Mouse (Mus musculus): ENCODE measurements around the gene Zfp239. TPM values are rescaled to one million over a fixed set of nuclear protein-coding genes. Genes with fewer than 3 reads are reported as not detected.
"Not testable (repeated sequence)": the region's sequence is repeated elsewhere in the genome, so short reads cannot be mapped to it uniquely, and the experiment has no call there.

Gene Zfp239
- polyA plus RNA-seq, 1 experiment from 2014 or later, result 9.0 TPM

DNA sequence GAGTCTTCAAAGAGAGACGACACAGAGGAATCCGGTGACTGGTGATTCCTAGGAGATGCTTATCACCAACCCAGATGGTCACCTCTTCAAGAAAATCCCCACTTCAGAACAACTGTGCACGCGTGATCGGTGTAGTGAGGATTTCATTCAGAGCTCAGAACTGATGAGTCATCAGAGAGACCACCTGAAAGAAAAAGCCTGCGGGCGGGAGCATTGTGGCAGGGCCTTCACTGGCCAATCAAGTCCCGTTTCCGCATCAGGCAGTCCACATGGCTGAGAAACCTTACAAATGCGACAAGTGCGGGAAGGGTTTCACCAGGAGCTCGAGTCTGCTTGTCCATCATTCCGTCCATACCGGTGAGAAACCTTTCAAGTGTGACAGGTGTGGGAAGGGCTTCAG is 9.1 kb downstream of the Zfp239 start:
- DNase-seq (ENCODE audit: low spot score) (no peak), ATAC-seq (replicated peaks; ENCODE audit: low FRiP score, low read depth) (no peak)
- WGBS, result 80% methylated on average over 14 of the region's 14 CpGs
- Histone ChIP-seq H3K4me2 (ENCODE audit: low read length) (no peak overlapping the region), H3K9me3 (replicated peaks; ENCODE audit: low read length) (no peaks in the 10 kb centered on the region), H3K27ac (no peak overlapping the region), H3K27me3 (ENCODE audit: insufficient read depth, low read length) (no peaks in the 10 kb centered on the region), H3K9ac (ENCODE audit: low read depth, low read length) (no peak overlapping the region), H3K36me3 (ENCODE audit: insufficient read depth, low read length) (no peaks in the 10 kb centered on the region), H3K4me3 (replicated peaks; ENCODE audit: low read depth, low read length) (no peak overlapping the region), H3K4me1 (replicated peaks; ENCODE audit: insufficient read depth, low read length) (no peaks in the 10 kb centered on the region)
- TF ChIP-seq CTCF (IDR thresholded peaks at IDR 0.05; ENCODE audit: low read depth), result no peak

DNA sequence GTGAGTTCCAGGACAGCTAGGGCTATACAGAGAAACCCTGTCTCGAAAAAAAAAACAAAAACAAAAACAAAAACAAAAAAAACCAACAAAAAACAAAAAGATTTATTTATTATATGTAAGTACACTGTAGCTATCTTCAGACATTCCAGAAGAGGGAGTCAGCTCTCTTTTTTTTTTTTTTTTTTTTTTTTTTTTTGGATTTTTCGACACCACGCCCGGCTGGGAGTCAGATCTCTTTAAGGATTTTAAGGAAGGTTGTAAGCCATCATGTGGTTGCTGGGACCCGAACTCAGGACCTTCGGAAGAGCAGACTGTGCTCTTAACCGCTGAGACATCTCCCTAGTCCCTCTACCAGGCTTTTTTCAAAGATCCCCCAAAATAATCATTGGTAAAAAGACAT is 11.6 kb downstream of the Zfp239 start:
- H3K36me3 ChIP-seq (ENCODE audit: insufficient read depth, low read length); H3K27ac ChIP-seq; H3K9ac ChIP-seq (ENCODE audit: low read depth, low read length); ATAC-seq (replicated peaks; ENCODE audit: low FRiP score, low read depth); H3K9me3 ChIP-seq (replicated peaks; ENCODE audit: low read length); H3K4me2 ChIP-seq (ENCODE audit: low read length); H3K4me1 ChIP-seq (replicated peaks; ENCODE audit: insufficient read depth, low read length); DNase-seq (ENCODE audit: low spot score); H3K27me3 ChIP-seq (ENCODE audit: insufficient read depth, low read length); H3K4me3 ChIP-seq (replicated peaks; ENCODE audit: low read depth, low read length): not testable (repeated sequence)
- 86% methylated on average over 7 of the region's 7 CpGs for WGBS

DNA sequence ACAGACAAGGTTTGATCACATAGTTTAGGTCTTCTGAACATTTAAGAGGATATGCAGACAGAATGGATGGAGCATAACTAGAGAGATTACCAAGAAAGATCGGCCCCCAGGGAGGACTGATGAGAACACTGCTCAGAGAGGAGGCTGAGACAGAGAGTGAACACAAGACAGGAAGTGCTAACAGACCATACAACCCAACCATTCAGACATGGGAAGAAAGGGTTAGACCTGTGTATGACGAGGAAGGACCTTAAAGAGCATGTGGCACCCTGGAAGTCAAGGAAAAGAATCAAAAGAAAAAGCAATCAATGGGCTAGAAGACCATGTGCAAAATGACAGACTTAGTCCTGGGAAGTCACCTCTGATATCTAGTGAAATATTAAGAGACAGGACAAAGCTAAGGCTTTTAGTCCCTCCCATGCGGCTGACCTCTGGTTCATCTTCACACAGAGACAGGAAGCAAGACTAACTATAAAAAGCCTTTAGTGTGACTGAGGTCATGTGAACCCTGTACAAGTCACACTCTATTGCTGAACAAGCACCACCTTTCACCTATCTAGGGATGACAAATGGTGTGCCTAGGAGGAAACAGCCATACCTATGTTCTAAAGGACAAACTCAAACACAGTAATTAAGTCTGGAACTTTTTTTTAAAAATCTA is 12.9 kb downstream of the Zfp239 start:
- no peak for ATAC-seq (replicated peaks; ENCODE audit: low FRiP score, low read depth)
- Histone ChIP-seq H3K4me2 (ENCODE audit: low read length) (no peak overlapping the region), H3K4me1 (replicated peaks; ENCODE audit: insufficient read depth, low read length) (no peaks in the 10 kb centered on the region), H3K27me3 (ENCODE audit: insufficient read depth, low read length) (no peaks in the 10 kb centered on the region), H3K9me3 (replicated peaks; ENCODE audit: low read length) (no peaks in the 10 kb centered on the region), H3K27ac (0 out of 2 replicates have a peak overlapping the region, but pooled peaks have one; percentile 1), H3K36me3 (ENCODE audit: insufficient read depth, low read length) (no peaks in the 10 kb centered on the region), H3K4me3 (replicated peaks; ENCODE audit: low read depth, low read length) (no peak overlapping the region), H3K9ac (ENCODE audit: low read depth, low read length) (no peak overlapping the region)
- no peak for TF ChIP-seq CTCF (IDR thresholded peaks at IDR 0.05; ENCODE audit: low read depth)
- WGBS, result 63% methylated on average over 3 of the region's 3 CpGs
- peak; percentile 19 for DNase-seq (ENCODE audit: low spot score)

DNA sequence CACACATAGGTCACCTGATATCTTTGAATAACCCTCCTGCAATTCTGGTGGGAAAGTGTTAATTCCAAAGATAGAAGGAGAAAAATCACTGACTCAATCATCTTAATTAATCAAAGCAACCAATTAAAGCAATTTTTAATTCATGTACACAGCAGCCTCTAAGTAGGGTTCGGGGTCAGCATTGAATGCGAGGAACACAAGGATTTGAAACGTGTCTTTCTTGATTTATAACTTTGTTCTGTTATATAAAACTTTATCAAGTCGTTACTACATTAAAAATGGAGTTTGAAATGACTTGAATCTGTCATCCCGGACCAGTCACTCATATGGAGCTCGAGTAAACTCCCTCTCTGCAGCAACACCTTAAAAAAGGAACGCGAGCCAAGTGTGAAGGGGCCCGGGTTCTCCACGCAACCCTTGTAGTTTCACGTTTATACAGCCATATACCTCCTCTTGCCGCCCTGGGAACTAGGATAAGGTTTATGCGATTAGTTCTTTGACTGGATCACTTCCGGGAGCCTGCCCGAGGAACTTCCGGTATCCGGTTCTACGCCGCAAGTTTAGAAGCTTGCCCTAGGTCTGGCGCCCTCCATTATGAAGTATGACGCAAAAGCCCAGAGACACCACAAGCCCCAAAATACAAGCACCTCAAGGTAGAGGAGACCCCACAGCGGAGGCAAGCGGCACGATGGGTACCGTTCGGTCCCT is 17.0 kb downstream of the Zfp239 start:
- DNase-seq (ENCODE audit: low spot score), result peak; percentile 96
- Histone ChIP-seq H3K4me2 (ENCODE audit: low read length) (peak overlapping the region; percentile 67), H3K27me3 (ENCODE audit: insufficient read depth, low read length) (no peaks in the 10 kb centered on the region), H3K9me3 (replicated peaks; ENCODE audit: low read length) (no peaks in the 10 kb centered on the region), H3K4me3 (replicated peaks; ENCODE audit: low read depth, low read length) (peak overlapping the region; percentile 44), H3K36me3 (ENCODE audit: insufficient read depth, low read length) (no peaks in the 10 kb centered on the region), H3K27ac (peak overlapping the region; percentile 98), H3K4me1 (replicated peaks; ENCODE audit: insufficient read depth, low read length) (no peaks in the 10 kb centered on the region), H3K9ac (ENCODE audit: low read depth, low read length) (peak overlapping the region; percentile 70)
- ATAC-seq (replicated peaks; ENCODE audit: low FRiP score, low read depth), result peak; percentile 83
- no peak for TF ChIP-seq CTCF (IDR thresholded peaks at IDR 0.05; ENCODE audit: low read depth)
- WGBS, result 12% methylated on average over 26 of the region's 26 CpGs

DNA sequence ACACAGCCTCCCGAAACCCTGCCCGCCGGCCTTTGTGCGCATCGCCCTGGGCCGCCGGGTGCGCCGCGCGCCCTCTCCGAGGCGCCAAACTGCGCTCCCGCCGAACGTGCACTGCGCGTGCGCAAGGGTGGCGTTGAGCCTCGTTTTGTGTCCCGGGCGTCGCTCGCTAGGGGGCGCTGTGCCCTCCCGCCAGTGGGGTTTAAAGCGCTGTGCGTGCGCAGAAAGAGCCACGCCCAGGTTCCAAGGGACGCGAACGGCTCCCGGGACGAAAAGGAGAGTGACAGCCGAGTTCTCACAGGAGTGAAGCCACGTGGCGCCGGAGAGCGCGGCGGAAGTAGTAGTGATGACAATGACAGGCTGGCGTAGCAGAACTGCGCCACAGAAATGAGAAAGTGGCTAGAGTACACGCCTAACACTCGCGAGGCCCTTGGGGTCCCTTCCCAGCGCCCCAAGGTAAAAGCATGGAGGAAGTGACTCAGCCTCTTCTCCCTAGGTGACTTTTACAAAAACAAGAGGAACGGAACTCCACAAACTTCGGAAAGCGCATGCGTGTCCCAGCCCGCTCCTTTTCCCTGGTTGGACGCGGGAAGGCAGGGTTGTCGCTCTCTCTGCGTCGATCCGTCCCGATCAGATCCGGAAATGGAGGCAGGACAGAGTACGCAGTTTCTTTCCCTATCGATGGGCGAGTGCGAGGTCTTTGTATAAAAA is 17.7 kb downstream of the Zfp239 start:
- peak; percentile 99 for DNase-seq (ENCODE audit: low spot score)
- no peaks in the 10 kb centered on the region for H3K27me3 ChIP-seq (ENCODE audit: insufficient read depth, low read length)
- H3K27ac ChIP-seq, result peak overlapping the region; percentile 98
- under 1% methylated on average over 67 of the region's 67 CpGs for WGBS
- H3K4me2 ChIP-seq (ENCODE audit: low read length), result peak overlapping the region; percentile 67
- H3K4me1 ChIP-seq (replicated peaks; ENCODE audit: insufficient read depth, low read length), result no peaks in the 10 kb centered on the region
- peak; percentile 93 for ATAC-seq (replicated peaks; ENCODE audit: low FRiP score, low read depth)
- peak overlapping the region; percentile 70 for H3K9ac ChIP-seq (ENCODE audit: low read depth, low read length)
- TF ChIP-seq CTCF (IDR thresholded peaks at IDR 0.05; ENCODE audit: low read depth), result peak; percentile 100
- no peaks in the 10 kb centered on the region for H3K36me3 ChIP-seq (ENCODE audit: insufficient read depth, low read length)
- no peaks in the 10 kb centered on the region for H3K9me3 ChIP-seq (replicated peaks; ENCODE audit: low read length)
- H3K4me3 ChIP-seq (replicated peaks; ENCODE audit: low read depth, low read length), result peak overlapping the region; percentile 44

DNA sequence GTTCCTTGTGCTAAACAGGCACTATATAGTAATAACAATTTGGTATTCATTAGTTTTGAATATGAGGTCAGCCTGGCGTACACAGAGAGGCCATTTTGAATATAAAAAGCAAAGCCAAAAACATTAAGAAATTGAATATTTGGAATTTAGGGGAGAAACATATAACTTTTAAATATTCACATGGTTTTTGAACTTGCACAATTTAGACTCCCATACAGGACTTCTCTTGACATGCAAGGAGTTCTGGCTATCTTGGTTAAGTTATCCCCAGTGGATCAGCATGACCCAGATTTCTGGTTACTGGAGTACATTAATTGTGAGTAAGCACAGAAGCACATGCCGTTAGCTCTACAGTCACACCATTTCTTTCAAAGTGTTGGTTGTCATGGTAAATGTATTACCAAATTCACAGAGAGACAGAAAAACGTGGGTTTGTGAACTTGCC is 18.5 kb downstream of the Zfp239 start:
- peak overlapping the region; percentile 67 for H3K4me2 ChIP-seq (ENCODE audit: low read length)
- DNase-seq (ENCODE audit: low spot score), result peak; percentile 47

More for the DNA sequence above, 18.5 kb downstream of the Zfp239 start:
- no peaks in the 10 kb centered on the region for H3K36me3 ChIP-seq (ENCODE audit: insufficient read depth, low read length)
- H3K4me3 ChIP-seq (replicated peaks; ENCODE audit: low read depth, low read length), result peak overlapping the region; percentile 44
- no peak for ATAC-seq (replicated peaks; ENCODE audit: low FRiP score, low read depth)
- no peaks in the 10 kb centered on the region for H3K27me3 ChIP-seq (ENCODE audit: insufficient read depth, low read length)
- no peak for TF ChIP-seq CTCF (IDR thresholded peaks at IDR 0.05; ENCODE audit: low read depth)
- H3K9ac ChIP-seq (ENCODE audit: low read depth, low read length), result peak overlapping the region; percentile 70; the same call in 1 of the 2 replicates
- WGBS, result 23% methylated on average over 3 of the region's 3 CpGs
- H3K27ac ChIP-seq, result peak overlapping the region; percentile 98
- no peaks in the 10 kb centered on the region for H3K4me1 ChIP-seq (replicated peaks; ENCODE audit: insufficient read depth, low read length)
- no peaks in the 10 kb centered on the region for H3K9me3 ChIP-seq (replicated peaks; ENCODE audit: low read length)
